Mouse (Mus musculus): ENCODE results near the gene Gm16440.
"Not testable (repeated sequence)": the region's sequence is repeated elsewhere in the genome, so short reads cannot be mapped to it uniquely, and the experiment has no call there.

Gm16440 gene

GRCm38 (mm10) chr14:6390219-6390618 lies at the start of gene Gm16440:
TSS of gene Gm16440 (minus strand) at chr14:6390319.
- not testable (repeated sequence) for DNase-seq (ENCODE audit: low read depth, low spot score)

- not testable (repeated sequence) for DNase-seq (ENCODE audit: low read depth, low spot score)
Observed at GRCm38 (mm10) chr14:6426766-6427165, 36.6 kb upstream of the Gm16440 start.

- DNase-seq (ENCODE audit: low read depth, low spot score), result not testable (repeated sequence)
Observed at GRCm38 (mm10) chr14:6426353-6426752, 36.2 kb upstream of the Gm16440 start.

- DNase-seq (ENCODE audit: low read depth, low spot score), result not testable (repeated sequence)
Observed at GRCm38 (mm10) chr14:6412382-6412781, 22.3 kb upstream of the Gm16440 start, which contains the start of gene Gm3591. TSS of gene Gm3591 (minus strand) at chr14:6412482.

DNA sequence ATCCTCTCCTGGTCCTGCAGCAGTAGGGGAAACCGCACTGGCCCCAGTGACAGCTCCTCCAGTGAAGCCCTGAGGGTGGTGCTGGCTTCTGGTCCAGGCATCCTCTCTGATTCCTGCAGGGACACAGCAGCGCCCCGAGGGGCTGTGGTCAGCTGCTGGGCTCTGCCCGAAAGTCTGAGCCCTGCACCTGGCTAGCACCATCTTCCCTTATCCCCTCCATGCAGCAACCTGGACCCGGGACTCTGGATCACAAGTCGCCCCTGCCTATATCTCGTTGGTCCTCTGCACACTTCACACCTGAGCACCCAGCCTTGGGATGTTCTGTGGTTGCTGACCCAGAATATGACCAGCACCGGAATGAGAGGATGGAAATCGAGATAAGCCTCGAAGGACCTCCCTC lies 46.5 kb downstream of the Gm16440 start, which contains the start of gene Gm3618:
Gm3618 (minus strand) TSS at position 101 of the 400 bp plus-strand sequence.
- not testable (repeated sequence) for DNase-seq (ENCODE audit: low read depth, low spot score)

All from telencephalon, adult 2 months (tissue).